Mouse (Mus musculus) limb, embryonic 13.5 days (tissue): Measurements from ENCODE around the gene Rpl22l1. TPM values are rescaled to one million over a fixed set of nuclear protein-coding genes. Genes with fewer than 3 reads are reported as not detected.

Experiments
- ATAC-seq: fragments of 200-750 bp; cut with Nextera tagmentation; 2 replicates; pipeline ENCODE4 v1.8.0; 2017; ENCODE audit warnings: low read depth, moderate number of reproducible peaks, moderate TSS enrichment; ENCODE audit not compliant: low FRiP score
- H3K27ac ChIP-seq: fragments of 300-500 bp; sonication (generic); 2 replicates; pipeline ENCODE4 v1.5.1; 2015; ENCODE audit warnings: inconsistent platforms, mild to moderate bottlenecking, moderate library complexity
- H3K27me3 ChIP-seq: fragments of 300-500 bp; sonication (generic); 2 replicates; pipeline ENCODE4 v1.6.1; 2015; ENCODE audit warnings: mild to moderate bottlenecking, inconsistent platforms
- H3K36me3 ChIP-seq: fragments of 300-500 bp; sonication (generic); 2 replicates; pipeline ENCODE4 v1.6.1; 2015; ENCODE audit warnings: inconsistent platforms, mild to moderate bottlenecking, moderate library complexity
- H3K4me1 ChIP-seq: fragments of 300-500 bp; sonication (generic); 2 replicates; pipeline ENCODE4 v1.6.1; 2015; ENCODE audit warnings: inconsistent platforms
- H3K4me2 ChIP-seq: fragments of 300-500 bp; sonication (generic); replicated peaks from 2 replicates; pipeline ENCODE4 v1.6.1; 2015; ENCODE audit warnings: inconsistent platforms, mild to moderate bottlenecking, moderate library complexity
- H3K4me3 ChIP-seq: fragments of 300-500 bp; sonication (generic); 2 replicates; pipeline ENCODE4 v1.5.1; 2015; ENCODE audit warnings: moderate library complexity, mild to moderate bottlenecking, inconsistent platforms
- H3K9ac ChIP-seq: fragments of 300-500 bp; sonication (generic); 2 replicates; pipeline ENCODE4 v1.6.1; 2015; ENCODE audit warnings: mild to moderate bottlenecking, inconsistent platforms
- H3K9me3 ChIP-seq: fragments of 300-500 bp; sonication (generic); 2 replicates; pipeline ENCODE4 v1.6.1; 2016; ENCODE audit warnings: inconsistent platforms
- WGBS: fragments of 180-500 bp; shearing (Covaris S2); methylation state at CpG from one replicate; pipeline ENCODE4 v1.1.7; 2015; 5-methylcytosine and 5-hydroxymethylcytosine counted together
- polyA plus RNA-seq: library from polyadenylated mRNA; unstranded; fragments of >200 nt; fragmentation: Nextera tagmentation; extraction: Ambion mirVana; gene quantifications from 2 replicates; pipeline ENCODE4 v1.2.1, GENCODE M21; 2015

The Rpl22l1 gene
- polyA plus RNA-seq, 1 experiment from 2014 or later: 396 TPM

GRCm38 (mm10) chr3:28781848-28782247 is 23.4 kb upstream of the Rpl22l1 start:
- no peaks in the 10 kb centered on the region for H3K9me3 ChIP-seq
- WGBS: 19% methylated on average over 14 of the region's 14 CpGs
- H3K4me1 ChIP-seq: peaks cover 9% of the 10 kb centered on the region; the same call in 1 of the 2 replicates
- H3K36me3 ChIP-seq: 0 out of 2 replicates have a peak, but pooled peaks cover 13% of the 10 kb centered on the region
- no peak overlapping the region for H3K27ac ChIP-seq
- peak overlapping the region; percentile 86 for H3K9ac ChIP-seq
- ATAC-seq: no peak
- H3K27me3 ChIP-seq: no peaks in the 10 kb centered on the region
- H3K4me2 ChIP-seq: peak overlapping the region; percentile 96
- peak overlapping the region; percentile 83 for H3K4me3 ChIP-seq

- Histone ChIP-seq H3K4me3 (no peak overlapping the region), H3K4me1 (peaks cover 9% of the 10 kb centered on the region; the same call in 1 of the 2 replicates), H3K27me3 (no peaks in the 10 kb centered on the region), H3K36me3 (peaks cover 19% of the 10 kb centered on the region), H3K27ac (no peak overlapping the region), H3K4me2 (no peak overlapping the region), H3K9me3 (no peaks in the 10 kb centered on the region), H3K9ac (no peak overlapping the region)
- ATAC-seq: no peak
- WGBS: 87% methylated on average over 2 of the region's 2 CpGs
Observed at GRCm38 (mm10) chr3:28784176-28784575, 21.1 kb upstream of the Rpl22l1 start.

- ATAC-seq: no peak
- Histone ChIP-seq H3K36me3 (0 out of 2 replicates have a peak, but pooled peaks cover 4% of the 10 kb centered on the region), H3K4me3 (no peak overlapping the region), H3K4me1 (no peaks in the 10 kb centered on the region), H3K9me3 (no peaks in the 10 kb centered on the region), H3K27me3 (no peaks in the 10 kb centered on the region), H3K27ac (no peak overlapping the region), H3K4me2 (no peak overlapping the region), H3K9ac (no peak overlapping the region)
- 87% methylated on average over 7 of the region's 7 CpGs for WGBS
Observed at GRCm38 (mm10) chr3:28794835-28795234, 10.4 kb upstream of the Rpl22l1 start.

- 91% methylated on average over 4 of the region's 4 CpGs for WGBS
- Histone ChIP-seq H3K9ac (no peak overlapping the region), H3K27ac (no peak overlapping the region), H3K9me3 (no peaks in the 10 kb centered on the region), H3K27me3 (no peaks in the 10 kb centered on the region), H3K36me3 (peaks cover 22% of the 10 kb centered on the region), H3K4me1 (peaks cover 15% of the 10 kb centered on the region), H3K4me2 (no peak overlapping the region), H3K4me3 (no peak overlapping the region)
- ATAC-seq: no peak
Observed at GRCm38 (mm10) chr3:28808039-28808643, 2.9 kb downstream of the Rpl22l1 start.

- Histone ChIP-seq H3K27ac (no peak overlapping the region), H3K36me3 (peaks cover 22% of the 10 kb centered on the region), H3K4me3 (no peak overlapping the region), H3K9me3 (no peaks in the 10 kb centered on the region), H3K4me2 (no peak overlapping the region), H3K27me3 (no peaks in the 10 kb centered on the region), H3K4me1 (peaks cover 5% of the 10 kb centered on the region; the same call in 1 of the 2 replicates), H3K9ac (no peak overlapping the region)
- WGBS: 79% methylated on average over 4 of the region's 4 CpGs
- ATAC-seq: no peak
Observed at GRCm38 (mm10) chr3:28811441-28811840, 6.2 kb downstream of the Rpl22l1 start.

- H3K9ac ChIP-seq: no peak overlapping the region
- no peak overlapping the region for H3K4me3 ChIP-seq
- H3K36me3 ChIP-seq: peaks cover under 1% of the 10 kb centered on the region; the same call in 1 of the 2 replicates
- H3K9me3 ChIP-seq: no peaks in the 10 kb centered on the region
- H3K4me1 ChIP-seq: no peaks in the 10 kb centered on the region
- H3K4me2 ChIP-seq: 0 out of 2 replicates have a peak overlapping the region, but pooled peaks have one; percentile 21
- 13% methylated on average over 4 of the region's 4 CpGs for WGBS
- H3K27me3 ChIP-seq: no peaks in the 10 kb centered on the region
- H3K27ac ChIP-seq: no peak overlapping the region
- no peak for ATAC-seq
Observed at GRCm38 (mm10) chr3:28814361-28814760, 9.1 kb downstream of the Rpl22l1 start.

- Histone ChIP-seq H3K4me1 (no peaks in the 10 kb centered on the region), H3K9ac (no peak overlapping the region), H3K4me3 (no peak overlapping the region), H3K4me2 (no peak overlapping the region), H3K36me3 (no peaks in the 10 kb centered on the region), H3K27ac (no peak overlapping the region), H3K9me3 (no peaks in the 10 kb centered on the region), H3K27me3 (no peaks in the 10 kb centered on the region)
- 73% methylated on average over 4 of the region's 4 CpGs for WGBS
- ATAC-seq: no peak
Observed at GRCm38 (mm10) chr3:28816010-28816540, 10.8 kb downstream of the Rpl22l1 start.

- H3K36me3 ChIP-seq: no peaks in the 10 kb centered on the region
- no peak overlapping the region for H3K9ac ChIP-seq
- no peak overlapping the region for H3K27ac ChIP-seq
- H3K4me3 ChIP-seq: no peak overlapping the region
- ATAC-seq: no peak
- H3K27me3 ChIP-seq: no peaks in the 10 kb centered on the region
- H3K9me3 ChIP-seq: no peaks in the 10 kb centered on the region
- H3K4me1 ChIP-seq: no peaks in the 10 kb centered on the region
- WGBS: 88% methylated on average over 1 of the region's 1 CpGs
- H3K4me2 ChIP-seq: no peak overlapping the region
Observed at GRCm38 (mm10) chr3:28826272-28826671, 21.0 kb downstream of the Rpl22l1 start.

GRCm38 (mm10) chr3:28827605-28828004 is 22.4 kb downstream of the Rpl22l1 start:
- Histone ChIP-seq H3K27me3 (no peaks in the 10 kb centered on the region), H3K9me3 (no peaks in the 10 kb centered on the region), H3K27ac (no peak overlapping the region), H3K36me3 (no peaks in the 10 kb centered on the region), H3K4me2 (no peak overlapping the region), H3K4me3 (no peak overlapping the region), H3K9ac (no peak overlapping the region), H3K4me1 (no peaks in the 10 kb centered on the region)
- no peak for ATAC-seq
- WGBS: 80% methylated on average over 2 of the region's 2 CpGs

GRCm38 (mm10) chr3:28829454-28829853 is 24.2 kb downstream of the Rpl22l1 start:
- 88% methylated on average over 2 of the region's 2 CpGs for WGBS
- Histone ChIP-seq H3K4me2 (no peak overlapping the region), H3K27me3 (no peaks in the 10 kb centered on the region), H3K9ac (no peak overlapping the region), H3K4me1 (no peaks in the 10 kb centered on the region), H3K9me3 (no peaks in the 10 kb centered on the region), H3K4me3 (no peak overlapping the region), H3K36me3 (no peaks in the 10 kb centered on the region), H3K27ac (no peak overlapping the region)
- no peak for ATAC-seq

GRCm38 (mm10) chr3:28836796-28837371 is 31.6 kb downstream of the Rpl22l1 start:
- no peaks in the 10 kb centered on the region for H3K9me3 ChIP-seq
- no peak overlapping the region for H3K4me3 ChIP-seq
- H3K4me1 ChIP-seq: peaks cover 2% of the 10 kb centered on the region
- 81% methylated on average over 2 of the region's 2 CpGs for WGBS
- no peaks in the 10 kb centered on the region for H3K27me3 ChIP-seq
- ATAC-seq: no peak
- H3K9ac ChIP-seq: no peak overlapping the region
- H3K4me2 ChIP-seq: no peak overlapping the region
- H3K27ac ChIP-seq: no peak overlapping the region
- no peaks in the 10 kb centered on the region for H3K36me3 ChIP-seq

GRCm38 (mm10) chr3:28841886-28842649 is 36.8 kb downstream of the Rpl22l1 start:
- no peak for ATAC-seq
- Histone ChIP-seq H3K27ac (no peak overlapping the region), H3K36me3 (no peaks in the 10 kb centered on the region), H3K9ac (no peak overlapping the region), H3K9me3 (no peaks in the 10 kb centered on the region), H3K4me1 (peaks cover 8% of the 10 kb centered on the region), H3K4me2 (no peak overlapping the region), H3K27me3 (no peaks in the 10 kb centered on the region), H3K4me3 (no peak overlapping the region)
- 21% methylated on average over 3 of the region's 3 CpGs for whole genome bisulfite sequencing
